Mouse (Mus musculus) forebrain, embryonic 11.5 days (tissue): ENCODE measurements at regions not wholly inside any gene's neighbourhood (a gene's known extent, or its start where the extent isn't known, plus 50 kb on each side); places are given as distances from the start of the nearest gene placed in this dataset.

ENCODE experiments used
- ATAC-seq: fragments of 200-750 bp; cut with Nextera tagmentation; replicated peaks from 2 replicates; pipeline ENCODE4 v1.8.0; 2017; ENCODE audit warnings: moderate TSS enrichment; ENCODE audit not compliant: low FRiP score
- DNase-seq: peaks from one replicate; pipeline ENCODE4 v3.0.0-alpha.2; 2017; ENCODE audit warnings: low spot score
- H3K27ac ChIP-seq: fragments of 300-500 bp; sonication (generic); 2 replicates; pipeline ENCODE4 v1.5.1; 2014; ENCODE audit warnings: low read depth, low read length
- H3K27me3 ChIP-seq: fragments of 300-500 bp; sonication (generic); 2 replicates; pipeline ENCODE4 v1.6.1; 2014; ENCODE audit warnings: mild to moderate bottlenecking, low read length, mixed read lengths; ENCODE audit not compliant: control insufficient read depth, insufficient read depth
- H3K36me3 ChIP-seq: fragments of 300-500 bp; sonication (generic); 2 replicates; pipeline ENCODE4 v1.6.1; 2014; ENCODE audit warnings: mild to moderate bottlenecking, low read length, moderate library complexity, mixed read lengths; ENCODE audit not compliant: control insufficient read depth, insufficient read depth
- H3K4me1 ChIP-seq: fragments of 300-500 bp; sonication (generic); replicated peaks from 2 replicates; pipeline ENCODE4 v1.6.1; 2014; ENCODE audit warnings: low read length, mixed read lengths; ENCODE audit not compliant: control insufficient read depth, insufficient read depth
- H3K4me2 ChIP-seq: fragments of 300-500 bp; sonication (generic); 2 replicates; pipeline ENCODE4 v1.6.1; 2014; ENCODE audit warnings: low read depth, mild to moderate bottlenecking, low read length, moderate library complexity, mixed read lengths; ENCODE audit not compliant: severe bottlenecking
- H3K4me3 ChIP-seq: fragments of 300-500 bp; sonication (generic); 2 replicates; pipeline ENCODE4 v1.5.1; 2014; ENCODE audit warnings: low read depth, low read length
- H3K9ac ChIP-seq: fragments of 300-500 bp; sonication (generic); 2 replicates; pipeline ENCODE4 v1.6.1; 2014; ENCODE audit warnings: low read length
- H3K9me3 ChIP-seq: fragments of 300-500 bp; sonication (generic); 2 replicates; pipeline ENCODE4 v1.6.1; 2016; ENCODE audit warnings: low read length, mixed read lengths; ENCODE audit not compliant: control insufficient read depth
- WGBS: fragments of 180-500 bp; shearing (Covaris S2); extraction: QIAGEN DNeasy Blood & Tissue Kit; methylation state at CpG from one replicate; pipeline ENCODE4 v1.1.7; 2014; 5-methylcytosine and 5-hydroxymethylcytosine counted together

GRCm38 (mm10) chr15:59807723-59808122, 208.7 kb downstream of the 4933412E24Rik start:
- no peaks in the 10 kb centered on the region; the same call in 1 of the 2 replicates for H3K9me3 ChIP-seq
- H3K27me3 ChIP-seq, result no peaks in the 10 kb centered on the region
- 88% methylated on average over 6 of the region's 6 CpGs for WGBS

GRCm38 (mm10) chr15:59805771-59806170, 210.6 kb downstream of the 4933412E24Rik start:
- DNase-seq (no peak), ATAC-seq (no peak)
- no peaks in the 10 kb centered on the region; the same call in 1 of the 2 replicates for H3K9me3 ChIP-seq
- no peak overlapping the region for H3K4me2 ChIP-seq
- no peak overlapping the region for H3K4me3 ChIP-seq
- no peaks in the 10 kb centered on the region for H3K36me3 ChIP-seq
- no peaks in the 10 kb centered on the region for H3K4me1 ChIP-seq
- WGBS, result 96% methylated on average over 2 of the region's 2 CpGs
- no peak overlapping the region for H3K9ac ChIP-seq
- H3K27ac ChIP-seq, result no peak overlapping the region
- no peaks in the 10 kb centered on the region for H3K27me3 ChIP-seq

More at GRCm38 (mm10) chr15:59807723-59808122, 208.7 kb downstream of the 4933412E24Rik start:
- no peak for ATAC-seq
- Histone ChIP-seq H3K36me3 (no peaks in the 10 kb centered on the region), H3K4me1 (no peaks in the 10 kb centered on the region), H3K4me3 (no peak overlapping the region), H3K9ac (no peak overlapping the region), H3K27ac (no peak overlapping the region), H3K4me2 (no peak overlapping the region)
- DNase-seq, result no peak

GRCm38 (mm10) chr15:59804821-59805220, 211.6 kb downstream of the 4933412E24Rik start:
- 87% methylated on average over 2 of the region's 2 CpGs for WGBS
- no peak overlapping the region for H3K4me3 ChIP-seq
- no peak for ATAC-seq

GRCm38 (mm10) chr15:59804394-59804793, 212.0 kb downstream of the 4933412E24Rik start:
- Histone ChIP-seq H3K4me3 (no peak overlapping the region), H3K4me2 (no peak overlapping the region), H3K9me3 (no peaks in the 10 kb centered on the region), H3K9ac (no peak overlapping the region), H3K36me3 (no peaks in the 10 kb centered on the region), H3K27ac (no peak overlapping the region), H3K4me1 (no peaks in the 10 kb centered on the region), H3K27me3 (no peaks in the 10 kb centered on the region)
- ATAC-seq (no peak), DNase-seq (no peak)
- WGBS, result 88% methylated on average over 7 of the region's 7 CpGs

More at GRCm38 (mm10) chr15:59804821-59805220, 211.6 kb downstream of the 4933412E24Rik start:
- H3K36me3 ChIP-seq, result no peaks in the 10 kb centered on the region
- no peak overlapping the region for H3K4me2 ChIP-seq
- DNase-seq, result no peak
- no peaks in the 10 kb centered on the region for H3K27me3 ChIP-seq
- H3K4me1 ChIP-seq, result no peaks in the 10 kb centered on the region
- no peak overlapping the region for H3K9ac ChIP-seq
- H3K27ac ChIP-seq, result no peak overlapping the region
- H3K9me3 ChIP-seq, result no peaks in the 10 kb centered on the region; the same call in 1 of the 2 replicates

GRCm38 (mm10) chr15:59802276-59802675, 214.1 kb downstream of the 4933412E24Rik start:
- Histone ChIP-seq H3K4me2 (no peak overlapping the region), H3K27me3 (no peaks in the 10 kb centered on the region), H3K27ac (no peak overlapping the region), H3K9ac (no peak overlapping the region), H3K9me3 (no peaks in the 10 kb centered on the region), H3K4me1 (no peaks in the 10 kb centered on the region), H3K36me3 (no peaks in the 10 kb centered on the region), H3K4me3 (no peak overlapping the region)
- no peak for DNase-seq
- ATAC-seq, result no peak
- WGBS, result 89% methylated on average over 6 of the region's 7 CpGs

GRCm38 (mm10) chr15:59799124-59799815, 217.1 kb downstream of the 4933412E24Rik start:
- no peak overlapping the region for H3K9ac ChIP-seq
- no peak overlapping the region for H3K4me2 ChIP-seq
- no peaks in the 10 kb centered on the region for H3K27me3 ChIP-seq
- WGBS, result 90% methylated on average over 3 of the region's 3 CpGs
- H3K9me3 ChIP-seq, result no peaks in the 10 kb centered on the region
- no peak overlapping the region for H3K27ac ChIP-seq
- no peaks in the 10 kb centered on the region for H3K36me3 ChIP-seq
- no peak for DNase-seq
- no peak overlapping the region for H3K4me3 ChIP-seq
- no peaks in the 10 kb centered on the region for H3K4me1 ChIP-seq
- no peak for ATAC-seq

GRCm38 (mm10) chr15:59798486-59798885, 217.9 kb downstream of the 4933412E24Rik start:
- Histone ChIP-seq H3K4me1 (no peaks in the 10 kb centered on the region), H3K4me3 (no peak overlapping the region), H3K36me3 (no peaks in the 10 kb centered on the region), H3K27ac (no peak overlapping the region), H3K4me2 (no peak overlapping the region), H3K9ac (no peak overlapping the region), H3K27me3 (no peaks in the 10 kb centered on the region), H3K9me3 (no peaks in the 10 kb centered on the region)
- ATAC-seq (no peak), DNase-seq (no peak)

- DNase-seq, result no peak
Measured at GRCm38 (mm10) chr15:59795717-59796116, 220.7 kb downstream of the 4933412E24Rik start.

GRCm38 (mm10) chr15:59794871-59795270, 221.5 kb downstream of the 4933412E24Rik start:
- 87% methylated on average over 6 of the region's 6 CpGs for WGBS
- no peak for DNase-seq
- H3K27ac ChIP-seq, result no peak overlapping the region
- no peak overlapping the region for H3K4me2 ChIP-seq
- no peaks in the 10 kb centered on the region for H3K4me1 ChIP-seq
- ATAC-seq, result no peak
- no peaks in the 10 kb centered on the region for H3K27me3 ChIP-seq
- H3K4me3 ChIP-seq, result no peak overlapping the region
- no peaks in the 10 kb centered on the region for H3K36me3 ChIP-seq
- H3K9me3 ChIP-seq, result no peaks in the 10 kb centered on the region
- H3K9ac ChIP-seq, result no peak overlapping the region

More at GRCm38 (mm10) chr15:59795717-59796116, 220.7 kb downstream of the 4933412E24Rik start:
- Histone ChIP-seq H3K4me1 (no peaks in the 10 kb centered on the region), H3K9ac (no peak overlapping the region), H3K27ac (no peak overlapping the region), H3K4me3 (no peak overlapping the region), H3K9me3 (no peaks in the 10 kb centered on the region), H3K4me2 (no peak overlapping the region), H3K27me3 (no peaks in the 10 kb centered on the region), H3K36me3 (no peaks in the 10 kb centered on the region)
- 92% methylated on average over 5 of the region's 5 CpGs for WGBS
- ATAC-seq, result no peak
